Mouse (Mus musculus) hindbrain, postnatal 0 days (tissue): ENCODE results near the gene Krtap1-4. TPM values are rescaled to one million over a fixed set of nuclear protein-coding genes. Genes with fewer than 3 reads are reported as not detected.

Experiments
- ATAC-seq: fragments of 200-750 bp; cut with Nextera tagmentation; 2 replicates; pipeline ENCODE4 v1.8.0; 2017; ENCODE audit warnings: mild to moderate bottlenecking, moderate TSS enrichment, moderate library complexity
- DNase-seq: peaks from one replicate; pipeline ENCODE4 v3.0.0-alpha.2; 2015; ENCODE audit warnings: low spot score
- H3K27ac ChIP-seq: fragments of 300-500 bp; sonication (generic); 2 replicates; pipeline ENCODE4 v1.5.1; 2014; ENCODE audit warnings: mild to moderate bottlenecking
- H3K27me3 ChIP-seq: fragments of 300-500 bp; sonication (generic); 2 replicates; pipeline ENCODE4 v1.6.1; 2014; ENCODE audit warnings: low read length, mixed read lengths; ENCODE audit not compliant: insufficient read depth
- H3K36me3 ChIP-seq: fragments of 300-500 bp; sonication (generic); 2 replicates; pipeline ENCODE4 v1.6.1; 2014; ENCODE audit warnings: low read length, mixed read lengths; ENCODE audit not compliant: insufficient read depth
- H3K4me1 ChIP-seq: fragments of 300-500 bp; sonication (generic); 2 replicates; pipeline ENCODE4 v1.6.1; 2014; ENCODE audit warnings: antibody characterized with exemption, low read length, mixed read lengths; ENCODE audit not compliant: insufficient read depth
- H3K4me2 ChIP-seq: fragments of 300-500 bp; sonication (generic); 2 replicates; pipeline ENCODE4 v1.6.1; 2014; ENCODE audit warnings: low read depth, mild to moderate bottlenecking, low read length, moderate library complexity, mixed read lengths
- H3K4me3 ChIP-seq: fragments of 300-500 bp; sonication (generic); 2 replicates; pipeline ENCODE4 v1.5.1; 2014; ENCODE audit warnings: low read length
- H3K9ac ChIP-seq: fragments of 300-500 bp; sonication (generic); replicated peaks from 2 replicates; pipeline ENCODE4 v1.6.1; 2014; ENCODE audit warnings: mild to moderate bottlenecking, low read length, moderate library complexity, mixed read lengths
- H3K9me3 ChIP-seq: fragments of 300-500 bp; sonication (generic); 2 replicates; pipeline ENCODE4 v1.6.1; 2016; ENCODE audit warnings: low read length, mixed read lengths
- CTCF ChIP-seq: IDR thresholded peaks from 2 replicates; pipeline ENCODE4 v1.5.1; 2016; ENCODE audit warnings: antibody characterized with exemption, control low read depth, low read depth
- WGBS: fragments of 180-500 bp; shearing (Covaris S2); extraction: QIAGEN DNeasy Blood & Tissue Kit; methylation state at CpG from one replicate; pipeline ENCODE4 v1.1.7; 2014; 5-methylcytosine and 5-hydroxymethylcytosine counted together
- polyA plus RNA-seq: library from polyadenylated mRNA; unstranded; fragments of >200 nt; fragmentation: Nextera tagmentation; extraction: Ambion mirVana; gene quantifications from 2 replicates; pipeline ENCODE4 v1.2.1, GENCODE M21; 2015
- total RNA-seq: library from RNA; depleted of rRNA; stranded (reverse); fragments of >200 nt; gene quantifications from 2 replicates; pipeline ENCODE4 v1.2.3, GENCODE M21; 2014

The Krtap1-4 gene
- total and polyA plus RNA-seq, 2 experiments from 2014 or later: not detected

- TF ChIP-seq CTCF: no peak
- WGBS: 77% methylated on average over 6 of the region's 6 CpGs
- Histone ChIP-seq H3K27ac (no peak within 1 kb of the TSS), H3K36me3 (no peaks in the 10 kb centered on the region), H3K27me3 (no peaks in the 10 kb centered on the region), H3K4me2 (no peak within 1 kb of the TSS), H3K9ac (no peak within 1 kb of the TSS), H3K9me3 (no peaks in the 10 kb centered on the region), H3K4me3 (no peak within 1 kb of the TSS), H3K4me1 (no peaks in the 10 kb centered on the region)
- ATAC-seq: no peak
- DNase-seq: no peak
These were observed 7.5 kb upstream of the Krtap1-4 start, which contains the start of gene Krtap1-3 for GRCm38 (mm10) chr11:99590981-99591380. Krtap1-3 (minus strand) TSS chr11:99591339.

- Histone ChIP-seq H3K27me3 (no peaks in the 10 kb centered on the region), H3K4me3 (no peak overlapping the region), H3K36me3 (no peaks in the 10 kb centered on the region), H3K9ac (no peak overlapping the region), H3K4me2 (no peak overlapping the region), H3K4me1 (no peaks in the 10 kb centered on the region), H3K9me3 (no peaks in the 10 kb centered on the region), H3K27ac (no peak overlapping the region)
- WGBS: 86% methylated on average over 7 of the region's 7 CpGs
- DNase-seq: no peak
- ATAC-seq: no peak
- TF ChIP-seq CTCF: no peak
These were observed 1.6 kb upstream of the Krtap1-4 start for GRCm38 (mm10) chr11:99585096-99585495.

DNA sequence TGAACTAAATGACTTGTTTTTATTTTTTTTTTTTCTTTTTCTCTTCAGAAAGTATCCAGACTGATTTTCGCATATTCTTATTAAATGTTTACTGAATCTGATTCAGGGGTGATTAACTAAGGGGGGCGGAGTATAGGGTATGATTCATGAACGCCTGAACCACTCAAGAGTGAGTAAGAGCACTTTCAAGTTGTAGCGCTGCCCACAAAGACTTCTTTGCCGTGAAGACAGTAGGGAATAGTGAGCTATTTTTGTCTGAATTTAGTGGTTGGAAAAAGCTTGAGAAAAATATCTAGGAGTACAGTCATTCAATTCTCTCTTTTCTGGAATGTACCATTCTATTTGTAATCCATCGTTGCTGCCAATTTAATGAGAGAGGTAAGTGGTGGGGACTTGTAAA lies 1.9 kb downstream of the Krtap1-4 start:
- no peaks in the 10 kb centered on the region for H3K4me1 ChIP-seq
- TF ChIP-seq CTCF: no peak
- 86% methylated on average over 6 of the region's 6 CpGs for WGBS
- no peak for ATAC-seq
- H3K9me3 ChIP-seq: no peaks in the 10 kb centered on the region
- H3K36me3 ChIP-seq: no peaks in the 10 kb centered on the region
- H3K9ac ChIP-seq: no peak overlapping the region
- H3K4me2 ChIP-seq: no peak overlapping the region
- no peak overlapping the region for H3K4me3 ChIP-seq
- no peak overlapping the region for H3K27ac ChIP-seq
- no peaks in the 10 kb centered on the region for H3K27me3 ChIP-seq
- DNase-seq: no peak

DNA sequence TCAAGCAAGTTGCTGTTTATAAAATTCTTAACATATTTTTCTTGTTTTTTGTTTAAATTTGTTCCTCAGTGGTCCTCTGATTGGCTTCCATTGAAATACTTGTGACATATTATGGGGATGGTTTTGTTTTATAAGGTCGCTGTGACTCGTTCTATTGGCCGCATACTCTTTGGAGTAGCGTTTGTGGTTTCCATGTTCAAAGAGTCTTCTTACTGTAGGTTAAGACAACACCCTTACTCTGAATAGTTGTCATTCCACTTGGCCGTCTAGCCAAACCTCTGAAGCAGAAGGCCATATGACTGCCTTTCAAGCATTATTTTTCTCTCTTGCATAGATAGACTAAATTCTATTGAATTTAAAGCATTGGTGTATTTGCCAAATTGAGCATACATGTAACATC lies 2.4 kb downstream of the Krtap1-4 start:
- TF ChIP-seq CTCF: no peak
- H3K27me3 ChIP-seq: no peaks in the 10 kb centered on the region
- no peak overlapping the region for H3K27ac ChIP-seq

DNA sequence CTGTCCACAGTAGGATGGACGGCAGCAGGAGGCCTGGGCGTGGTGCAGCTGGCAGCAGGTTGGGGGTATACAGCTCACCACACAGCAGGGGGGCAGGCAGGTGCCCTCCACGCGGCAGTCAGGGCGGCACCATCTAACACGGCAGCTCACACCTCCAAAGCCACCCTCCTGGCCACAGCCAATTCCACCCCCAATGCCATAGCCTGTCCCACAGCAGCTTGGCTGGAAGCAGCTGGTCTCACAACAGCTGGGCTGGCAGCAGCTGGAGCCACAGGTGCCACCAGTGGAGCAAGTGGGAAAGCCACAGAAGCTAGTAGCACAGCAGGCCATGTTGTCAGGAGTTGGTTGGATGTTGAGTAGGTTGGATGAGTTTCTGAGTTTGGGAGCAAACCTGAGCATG lies 2.8 kb downstream of the Krtap1-4 start, which contains the start of gene Krtap1-5:
Gene Krtap1-5 (minus strand): TSS at position 381 of the 400 bp plus-strand sequence.
- DNase-seq (no peak), ATAC-seq (no peak)
- Histone ChIP-seq H3K4me1 (no peaks in the 10 kb centered on the region), H3K4me2 (no peak within 1 kb of the TSS), H3K27ac (no peak within 1 kb of the TSS), H3K9ac (no peak within 1 kb of the TSS), H3K36me3 (no peaks in the 10 kb centered on the region), H3K9me3 (no peaks in the 10 kb centered on the region), H3K27me3 (no peaks in the 10 kb centered on the region), H3K4me3 (no peak within 1 kb of the TSS)
- no peak for TF ChIP-seq CTCF
- whole genome bisulfite sequencing: 85% methylated on average over 6 of the region's 6 CpGs

More for the DNA sequence above, 2.4 kb downstream of the Krtap1-4 start:
- H3K9me3 ChIP-seq: no peaks in the 10 kb centered on the region
- H3K4me2 ChIP-seq: no peak overlapping the region
- DNase-seq (no peak), ATAC-seq (no peak)
- H3K4me3 ChIP-seq: no peak overlapping the region
- no peaks in the 10 kb centered on the region for H3K4me1 ChIP-seq
- H3K36me3 ChIP-seq: no peaks in the 10 kb centered on the region
- 92% methylated on average over 5 of the region's 5 CpGs for WGBS
- no peak overlapping the region for H3K9ac ChIP-seq

DNA sequence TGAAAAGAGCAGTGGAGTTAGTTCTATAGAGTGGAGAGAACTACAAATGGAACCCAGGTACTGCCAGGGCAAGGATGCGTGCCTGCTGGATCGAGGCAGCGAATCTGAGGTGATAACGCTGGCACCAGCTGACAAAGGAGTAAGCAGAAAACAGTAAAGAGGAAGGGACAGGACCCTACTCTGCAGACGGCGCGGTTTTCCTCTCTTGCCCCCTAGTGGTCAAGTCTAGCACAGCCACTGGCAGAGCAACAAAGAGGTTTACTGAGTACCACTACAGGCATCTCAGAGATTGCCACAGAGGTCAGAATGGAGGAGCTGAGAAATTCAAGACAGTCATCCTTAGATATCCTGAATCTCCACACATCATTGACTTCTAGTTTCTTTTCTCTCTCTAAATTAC lies 9.3 kb downstream of the Krtap1-4 start:
- Histone ChIP-seq H3K27ac (no peak overlapping the region), H3K9me3 (no peaks in the 10 kb centered on the region), H3K9ac (no peak overlapping the region), H3K4me3 (no peak overlapping the region), H3K4me2 (peak overlapping the region; percentile 40), H3K36me3 (no peaks in the 10 kb centered on the region), H3K27me3 (no peaks in the 10 kb centered on the region), H3K4me1 (no peaks in the 10 kb centered on the region)
- peak; percentile 93 for TF ChIP-seq CTCF
- DNase-seq (peak; percentile 86), ATAC-seq (peak; percentile 79; the same call in 1 of the 2 replicates)
- 4% methylated on average over 7 of the region's 7 CpGs for WGBS

- ATAC-seq: no peak
- Histone ChIP-seq H3K9me3 (no peaks in the 10 kb centered on the region), H3K4me2 (no peak overlapping the region), H3K9ac (no peak overlapping the region), H3K27ac (no peak overlapping the region), H3K4me3 (no peak overlapping the region), H3K4me1 (no peaks in the 10 kb centered on the region), H3K36me3 (no peaks in the 10 kb centered on the region), H3K27me3 (no peaks in the 10 kb centered on the region)
- no peak for DNase-seq
- 30% methylated on average over 4 of the region's 4 CpGs for WGBS
- no peak for TF ChIP-seq CTCF
These were observed 10.3 kb downstream of the Krtap1-4 start for GRCm38 (mm10) chr11:99573164-99573563.
